Mouse (Mus musculus) ES-E14 (cell line): ENCODE data around the gene Pex16.

ENCODE experiments used
- HCFC1 ChIP-seq: IDR thresholded peaks from 2 replicates; pipeline ENCODE4 v1.6.1; 2012; ENCODE audit warnings: low read length, inconsistent platforms, borderline replicate concordance; ENCODE audit not compliant: insufficient read depth
- ZC3H11A ChIP-seq: IDR thresholded peaks from 2 replicates; pipeline ENCODE4 v1.6.1; 2012; ENCODE audit warnings: low read depth, mild to moderate bottlenecking, inconsistent platforms, low read length, borderline replicate concordance
- ZNF384 ChIP-seq: IDR thresholded peaks from 2 replicates; pipeline ENCODE4 v1.6.1; 2012; ENCODE audit warnings: low read depth, low read length, inconsistent platforms

DNA sequence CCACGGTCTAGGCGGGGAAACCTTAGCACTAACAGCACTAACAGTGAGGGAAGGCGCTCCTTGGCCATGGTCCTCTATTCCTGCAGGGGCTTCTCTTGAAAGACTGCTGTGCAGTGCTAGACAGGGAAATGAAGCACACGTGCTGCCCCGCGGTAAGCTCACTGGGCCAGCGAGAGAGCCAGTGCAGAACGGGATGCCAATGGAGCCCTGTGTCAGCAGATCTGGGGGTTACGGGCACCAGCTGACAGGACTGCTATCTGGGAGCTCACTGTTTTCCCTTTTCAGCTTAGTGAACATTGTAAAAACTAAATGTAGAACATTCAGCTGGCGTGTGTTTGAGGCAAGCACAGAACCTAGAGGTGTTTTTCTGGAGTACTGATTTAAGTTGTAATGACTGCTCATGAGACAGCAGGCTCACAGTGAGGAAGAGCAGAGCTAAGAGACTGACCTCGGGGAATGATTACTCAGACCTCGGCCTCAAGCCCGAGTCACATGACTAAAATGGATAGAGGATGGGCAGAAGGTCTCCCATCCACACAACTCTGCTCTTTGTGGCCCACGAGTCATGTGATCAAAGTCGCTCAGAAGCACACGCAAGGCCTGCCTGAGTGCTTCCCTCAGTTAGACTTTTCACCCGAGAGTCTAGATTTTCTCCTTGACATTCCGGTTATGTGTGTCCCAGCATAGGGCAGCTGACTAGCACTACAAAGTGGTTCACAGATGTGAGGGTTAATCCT, 34.0 kb downstream of the Pex16 start:
- TF ChIP-seq HCFC1 (no peak), ZNF384 (no peak), ZC3H11A (no peak)
